Mouse (Mus musculus): ENCODE results near the gene Xpnpep1.

DNA sequence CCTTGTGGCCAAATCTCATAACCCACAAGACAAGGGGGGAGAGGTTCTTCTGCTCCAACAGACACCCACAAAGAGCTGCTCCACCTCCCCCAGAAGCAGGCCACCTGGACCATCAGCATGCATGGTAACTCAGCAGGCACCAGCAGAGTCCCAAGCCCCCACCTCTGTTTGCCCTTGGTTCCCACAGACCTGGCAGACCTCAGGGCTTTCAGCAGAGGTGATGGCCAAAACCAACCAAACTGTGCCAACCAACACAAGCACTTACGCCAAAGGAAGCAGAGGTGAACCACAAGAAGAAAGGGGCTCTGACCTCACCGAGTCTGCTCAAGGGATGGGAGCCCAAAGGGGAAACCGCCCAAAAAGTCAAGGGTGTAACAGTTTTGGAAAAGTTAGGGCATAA is 26.3 kb downstream of the Xpnpep1 start:
- TF ChIP-seq POLR2A (IDR thresholded peaks at IDR 0.05; ENCODE audit: insufficient read depth, low read length) (no peak), CTCF (IDR thresholded peaks at IDR 0.05; ENCODE audit: low read depth, low read length) (no peak)

Data from ES-Bruce4 (cell line).